Mouse (Mus musculus) intestine, embryonic 14.5 days (tissue): ENCODE data around the gene Ccng2. TPM values are rescaled to one million over a fixed set of nuclear protein-coding genes. Genes with fewer than 3 reads are reported as not detected.

Experiments
- ATAC-seq: fragments of 200-750 bp; cut with Nextera tagmentation; replicated peaks from 2 replicates; pipeline ENCODE4 v1.8.0; 2017; ENCODE audit warnings: low read depth, moderate number of reproducible peaks, moderate TSS enrichment, moderate library complexity; ENCODE audit not compliant: low FRiP score, low TSS enrichment
- DNase-seq: peaks from one replicate; pipeline ENCODE4 v3.0.0-alpha.2; 2018; ENCODE audit warnings: low spot score
- H3K27ac ChIP-seq: fragments of 300-500 bp; sonication (generic); 2 replicates; pipeline ENCODE4 v1.5.1; 2014; ENCODE audit warnings: low read depth, mild to moderate bottlenecking, control low read depth
- H3K27me3 ChIP-seq: fragments of 300-500 bp; sonication (generic); replicated peaks from 2 replicates; pipeline ENCODE4 v1.6.1; 2014; ENCODE audit warnings: low read length, control low read depth; ENCODE audit not compliant: control insufficient read depth, insufficient read depth
- H3K36me3 ChIP-seq: fragments of 300-500 bp; sonication (generic); 2 replicates; pipeline ENCODE4 v1.6.1; 2014; ENCODE audit warnings: low read length, control low read depth; ENCODE audit not compliant: control insufficient read depth, insufficient read depth
- H3K4me1 ChIP-seq: fragments of 300-500 bp; sonication (generic); replicated peaks from 2 replicates; pipeline ENCODE4 v1.6.1; 2014; ENCODE audit warnings: low read length, control low read depth, mixed read lengths; ENCODE audit not compliant: control insufficient read depth, insufficient read depth
- H3K4me2 ChIP-seq: fragments of 300-500 bp; sonication (generic); 2 replicates; pipeline ENCODE4 v1.6.1; 2014; ENCODE audit warnings: low read length
- H3K4me3 ChIP-seq: fragments of 300-500 bp; sonication (generic); 2 replicates; pipeline ENCODE4 v1.5.1; 2014; ENCODE audit warnings: low read depth, low read length, control low read depth, mixed read lengths
- H3K9ac ChIP-seq: fragments of 300-500 bp; sonication (generic); 2 replicates; pipeline ENCODE4 v1.6.1; 2014; ENCODE audit warnings: mild to moderate bottlenecking, low read length
- H3K9me3 ChIP-seq: fragments of 300-500 bp; sonication (generic); 2 replicates; pipeline ENCODE4 v1.6.1; 2016; ENCODE audit warnings: low read length, control low read depth; ENCODE audit not compliant: control insufficient read depth
- WGBS: fragments of 180-500 bp; shearing (Covaris S2); extraction: QIAGEN DNeasy Blood & Tissue Kit; methylation state at CpG from one replicate; pipeline ENCODE4 v1.1.7; 2014; 5-methylcytosine and 5-hydroxymethylcytosine counted together
- polyA plus RNA-seq: library from polyadenylated mRNA; unstranded; fragments of >200 nt; fragmentation: Nextera tagmentation; extraction: Ambion mirVana; gene quantifications from 2 replicates; pipeline ENCODE4 v1.2.1, GENCODE M21; 2014

The Ccng2 gene
- polyA plus RNA-seq, 1 experiment from 2014 or later, result 31.2 TPM

- 44% methylated on average over 4 of the region's 4 CpGs for WGBS
- no peaks in the 10 kb centered on the region for H3K36me3 ChIP-seq
- H3K4me1 ChIP-seq, result no peaks in the 10 kb centered on the region
- H3K4me2 ChIP-seq, result no peak overlapping the region
- no peaks in the 10 kb centered on the region for H3K27me3 ChIP-seq
- no peak for ATAC-seq
- H3K9me3 ChIP-seq, result 0 out of 2 replicates have a peak, but pooled peaks cover 2% of the 10 kb centered on the region
- H3K27ac ChIP-seq, result no peak overlapping the region
- DNase-seq, result no peak
- no peak overlapping the region for H3K9ac ChIP-seq
- no peak overlapping the region for H3K4me3 ChIP-seq
These were observed 29.7 kb downstream of the Ccng2 start for GRCm38 (mm10) chr5:93296754-93297153.

- Histone ChIP-seq H3K4me2 (no peak overlapping the region), H3K9me3 (0 out of 2 replicates have a peak, but pooled peaks cover 2% of the 10 kb centered on the region), H3K27ac (no peak overlapping the region), H3K27me3 (no peaks in the 10 kb centered on the region), H3K4me3 (no peak overlapping the region), H3K36me3 (no peaks in the 10 kb centered on the region), H3K4me1 (no peaks in the 10 kb centered on the region), H3K9ac (no peak overlapping the region)
- WGBS, result 89% methylated on average over 3 of the region's 3 CpGs
- ATAC-seq (no peak), DNase-seq (no peak)
These were observed 30.3 kb downstream of the Ccng2 start for GRCm38 (mm10) chr5:93297311-93297710.

- DNase-seq (no peak), ATAC-seq (no peak)
- WGBS, result 79% methylated on average over 2 of the region's 2 CpGs
- Histone ChIP-seq H3K27me3 (no peaks in the 10 kb centered on the region), H3K27ac (no peak overlapping the region), H3K4me2 (no peak overlapping the region), H3K4me3 (no peak overlapping the region), H3K36me3 (no peaks in the 10 kb centered on the region), H3K9ac (no peak overlapping the region), H3K9me3 (no peaks in the 10 kb centered on the region), H3K4me1 (no peaks in the 10 kb centered on the region)
These were observed 38.2 kb downstream of the Ccng2 start for GRCm38 (mm10) chr5:93305126-93305830.

GRCm38 (mm10) chr5:93308909-93309308 is 41.9 kb downstream of the Ccng2 start:
- ATAC-seq (no peak), DNase-seq (no peak)
- 84% methylated on average over 2 of the region's 2 CpGs for WGBS
- Histone ChIP-seq H3K36me3 (no peaks in the 10 kb centered on the region), H3K4me1 (no peaks in the 10 kb centered on the region), H3K4me3 (no peak overlapping the region), H3K27ac (no peak overlapping the region), H3K27me3 (no peaks in the 10 kb centered on the region), H3K9ac (no peak overlapping the region), H3K9me3 (no peaks in the 10 kb centered on the region), H3K4me2 (no peak overlapping the region)

GRCm38 (mm10) chr5:93323320-93324001 is 56.4 kb downstream of the Ccng2 start:
- WGBS, result 55% methylated on average over 1 of the region's 1 CpGs
- no peaks in the 10 kb centered on the region for H3K36me3 ChIP-seq
- H3K9ac ChIP-seq, result no peak overlapping the region
- ATAC-seq (no peak), DNase-seq (no peak)
- no peak overlapping the region for H3K4me3 ChIP-seq
- no peak overlapping the region for H3K4me2 ChIP-seq
- H3K27ac ChIP-seq, result no peak overlapping the region
- H3K9me3 ChIP-seq, result no peaks in the 10 kb centered on the region
- H3K4me1 ChIP-seq, result no peaks in the 10 kb centered on the region
- no peaks in the 10 kb centered on the region for H3K27me3 ChIP-seq

Other genes starting within 250 kb of the Ccng2 start
- 3.3 and 3.9 TPM in 2 replicates for gene Sowahb, start 222.2 kb upstream of the Ccng2 start, polyA plus RNA-seq
- gene Sept11, start 173.8 kb upstream of the Ccng2 start, polyA plus RNA-seq, result 178 and 186 TPM in 2 replicates
- 112 and 116 TPM in 2 replicates for gene Ccni, start 60.8 kb upstream of the Ccng2 start, polyA plus RNA-seq
- gene 2010109A12Rik, start 60.7 kb upstream of the Ccng2 start, polyA plus RNA-seq, result 1.0 and 1.5 TPM in 2 replicates